Mouse (Mus musculus) heart, adult 9 months (tissue): ENCODE measurements around the gene Srsf4.

Experiments used
- DNase-seq, 2 experiments: peaks; one replicate each; pipeline ENCODE4 v3.0.0; 2022; ENCODE audit warnings: low spot score in 2 of 2

The Srsf4 gene

GRCm38 (mm10) chr4:131873293-131874168 is at the start of gene Srsf4:
Gene Srsf4, plus strand, starts transcription at chr4:131873617.
- peak; percentile 91 to 94 for DNase-seq

- DNase-seq, result no peak
Observed at GRCm38 (mm10) chr4:131824939-131825338, 48.5 kb upstream of the Srsf4 start.

- peak in 1 of 2 experiments; percentile 12 for DNase-seq
Observed at GRCm38 (mm10) chr4:131825830-131826229, 47.6 kb upstream of the Srsf4 start.

- DNase-seq, result no peak
Observed at GRCm38 (mm10) chr4:131826905-131827304, 46.5 kb upstream of the Srsf4 start.

DNA sequence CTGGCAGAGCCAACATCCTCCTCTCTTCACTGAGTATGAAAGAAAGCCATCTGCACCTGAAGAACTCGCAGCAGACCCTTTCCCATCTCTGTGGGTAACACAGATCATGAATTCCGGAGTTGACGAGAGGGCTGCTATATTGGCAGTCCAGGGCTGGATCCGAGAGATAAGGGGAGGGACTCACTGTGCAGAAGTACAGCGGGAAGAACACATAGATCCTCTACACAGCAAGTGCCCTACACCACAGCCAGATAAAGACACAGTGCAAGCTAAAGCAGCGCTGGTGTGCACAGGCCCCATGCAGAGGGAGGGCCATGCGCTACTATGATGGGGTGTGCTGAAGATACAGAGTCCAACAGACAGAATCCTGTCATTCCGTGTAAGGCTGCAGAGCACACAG is 44.3 kb upstream of the Srsf4 start:
- no peak for DNase-seq

DNA sequence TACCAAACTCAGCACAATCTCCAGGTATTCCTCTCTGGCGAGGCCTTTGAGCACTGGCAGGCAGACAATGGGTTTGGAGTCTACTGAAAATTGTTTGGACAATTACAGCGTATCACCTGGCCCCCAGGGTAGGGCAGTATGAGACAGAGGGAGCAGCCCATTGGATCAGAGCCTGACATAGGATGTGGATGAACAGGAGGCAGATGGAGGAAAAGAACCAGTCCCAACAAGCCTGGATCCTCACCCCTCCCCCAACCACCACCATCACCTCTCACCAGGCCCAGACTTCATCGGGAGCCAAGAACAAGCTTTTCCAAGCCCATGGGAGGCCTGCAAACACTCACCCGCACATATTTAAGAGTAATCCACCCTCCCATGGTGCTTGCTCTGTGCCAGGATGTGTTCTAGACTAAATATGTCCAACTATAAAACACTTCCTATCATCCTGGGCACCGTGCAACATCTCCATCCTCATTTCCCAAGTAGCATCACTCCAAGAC is 41.8 kb upstream of the Srsf4 start:
- no peak for DNase-seq

GRCm38 (mm10) chr4:131832759-131833407 is 40.5 kb upstream of the Srsf4 start:
- no peak for DNase-seq

DNA sequence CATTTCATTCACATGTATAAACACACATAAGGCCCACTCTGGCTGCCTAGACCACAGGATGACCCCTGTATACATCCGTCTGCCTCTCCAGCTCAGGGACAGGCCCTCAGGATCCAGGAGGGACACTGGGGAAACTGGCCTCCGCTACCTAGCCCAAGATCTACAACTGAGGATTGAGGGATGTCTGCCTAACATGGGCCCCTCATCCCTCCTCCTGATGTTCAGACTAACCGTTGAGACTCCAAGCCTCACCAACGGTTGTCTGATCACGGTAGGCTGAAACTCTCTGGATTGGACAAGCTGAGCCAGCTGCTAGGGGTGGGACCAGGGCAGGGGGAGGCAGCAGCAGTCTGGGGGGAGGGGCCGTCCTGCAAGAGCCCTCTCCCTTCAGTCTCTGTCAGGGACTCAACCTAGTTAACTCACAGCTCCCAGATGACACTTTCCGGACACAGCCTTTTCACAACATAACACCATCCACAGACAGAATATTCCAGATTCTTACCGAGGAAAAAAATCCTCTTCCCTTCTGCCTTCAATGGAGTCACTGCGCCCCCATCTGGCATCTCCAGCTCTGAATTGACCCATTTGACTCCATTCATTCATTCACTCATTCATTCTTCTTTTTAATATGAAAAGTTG is 39.3 kb upstream of the Srsf4 start:
- no peak for DNase-seq

- peak; percentile 40 to 44 for DNase-seq
Observed at GRCm38 (mm10) chr4:131836351-131836881, 37.0 kb upstream of the Srsf4 start.

GRCm38 (mm10) chr4:131836891-131837491 is 36.4 kb upstream of the Srsf4 start:
- peak in 1 of 2 experiments; percentile 41 for DNase-seq

GRCm38 (mm10) chr4:131837872-131838524 is 35.4 kb upstream of the Srsf4 start, which contains the start of gene Ptpru:
Gene Ptpru, minus strand, starts transcription at chr4:131838288.
- DNase-seq, result peak; percentile 88 to 89

DNA sequence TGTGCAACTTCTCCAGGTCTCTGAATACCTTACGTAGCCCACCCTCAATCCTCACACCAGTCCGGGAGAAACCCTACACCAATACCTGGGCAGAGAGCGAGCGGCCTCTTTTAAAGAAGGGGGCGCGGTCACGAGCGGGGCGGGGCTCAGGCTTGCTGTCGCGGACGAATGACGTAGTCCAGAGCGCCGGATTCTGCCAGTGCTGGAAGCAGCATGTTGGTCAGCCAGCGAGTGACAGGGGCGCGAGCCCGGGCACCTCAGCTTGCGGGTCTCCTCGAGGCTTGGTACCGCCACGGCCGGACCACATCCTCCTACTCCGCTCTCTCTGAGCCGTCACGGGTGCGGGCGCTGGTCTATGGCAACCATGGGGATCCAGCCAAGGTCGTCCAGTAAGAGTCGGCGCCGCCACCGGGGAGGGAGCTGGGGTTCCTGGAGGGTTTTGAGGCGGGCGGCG is 30.1 kb upstream of the Srsf4 start, which contains the start of gene Mecr:
TSS of gene Mecr (plus strand) at position 181 of the 454 bp plus-strand sequence.
- peak; percentile 84 to 92 for DNase-seq

DNA sequence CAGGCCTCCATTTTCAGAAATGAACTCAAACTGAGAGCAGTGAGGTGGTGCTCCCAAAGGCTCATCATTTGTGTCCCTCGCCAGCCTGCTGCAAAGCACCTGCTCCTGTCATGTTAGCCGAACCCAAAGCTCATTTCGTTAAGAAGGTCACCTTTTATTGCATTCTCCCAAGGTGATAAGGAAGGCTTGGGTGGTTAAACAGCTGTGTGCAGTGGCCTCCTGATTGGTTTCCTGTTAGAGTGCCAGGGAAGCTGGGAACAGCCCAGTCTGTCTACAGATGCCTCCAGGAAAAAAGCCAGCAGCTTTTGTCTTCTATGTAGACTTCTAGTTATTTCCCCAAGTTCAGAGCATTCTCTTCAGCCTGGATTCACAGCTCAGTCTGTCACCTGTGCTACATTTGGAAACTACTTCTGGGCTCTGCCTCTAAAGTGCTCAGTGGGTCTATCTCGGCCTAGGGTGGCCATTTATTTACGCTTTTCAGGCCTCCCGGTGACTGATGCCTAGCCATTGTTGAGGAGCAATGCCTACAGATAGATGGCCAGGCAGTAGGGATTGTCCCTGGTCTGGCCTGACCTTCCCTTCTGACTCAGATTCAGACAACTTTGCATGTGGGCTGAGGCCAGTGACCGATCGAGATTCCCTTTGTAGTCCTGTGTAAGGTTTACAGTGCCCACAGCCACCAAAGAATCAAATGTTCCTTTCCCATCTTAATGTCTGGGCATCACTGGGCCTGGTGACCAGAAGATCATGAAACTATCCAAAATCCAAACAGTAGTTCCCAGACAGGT is 27.2 kb upstream of the Srsf4 start:
- no peak for DNase-seq

DNA sequence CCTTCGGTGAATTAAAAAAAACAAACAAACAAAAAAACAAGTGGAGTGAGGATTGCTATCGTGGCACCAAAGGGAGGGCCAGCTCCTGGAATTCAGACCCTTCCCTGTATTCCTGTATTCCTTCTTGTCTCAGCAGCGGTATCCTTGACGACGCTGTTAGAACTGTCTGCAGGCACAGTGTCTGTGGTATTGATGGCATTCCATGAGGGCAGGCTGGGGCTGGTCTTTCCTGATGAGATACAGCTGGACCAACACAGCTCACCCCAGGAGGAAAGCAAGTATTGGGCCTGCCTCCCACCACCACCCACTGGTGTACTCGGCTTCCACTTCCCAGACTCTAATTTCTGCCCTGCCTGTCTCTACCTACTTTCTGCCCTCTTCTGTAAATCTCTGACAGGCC is 25.3 kb upstream of the Srsf4 start:
- no peak for DNase-seq

- DNase-seq, result peak; percentile 63 to 76
Observed at GRCm38 (mm10) chr4:131849986-131850638, 23.3 kb upstream of the Srsf4 start.

DNA sequence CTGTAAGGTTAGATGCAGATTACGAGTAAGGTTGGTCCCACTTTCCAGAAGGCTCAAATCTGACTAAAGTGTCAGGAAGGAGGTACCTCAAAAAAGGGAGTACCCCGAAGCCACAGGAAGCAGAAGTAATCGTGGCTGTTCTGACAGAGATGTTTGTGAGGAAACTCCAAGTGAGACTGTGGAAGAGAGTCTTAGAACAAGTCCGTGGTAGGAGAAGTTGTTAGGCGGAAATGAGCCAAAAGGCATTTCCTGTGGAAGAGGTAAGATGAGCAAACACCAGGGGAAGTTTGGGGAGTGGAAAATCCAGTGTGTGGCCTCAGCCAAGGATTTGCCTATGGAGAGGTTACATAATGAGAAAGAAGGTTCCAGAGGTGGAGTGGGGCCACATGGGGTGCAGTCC is 18.5 kb upstream of the Srsf4 start:
- no peak for DNase-seq

DNA sequence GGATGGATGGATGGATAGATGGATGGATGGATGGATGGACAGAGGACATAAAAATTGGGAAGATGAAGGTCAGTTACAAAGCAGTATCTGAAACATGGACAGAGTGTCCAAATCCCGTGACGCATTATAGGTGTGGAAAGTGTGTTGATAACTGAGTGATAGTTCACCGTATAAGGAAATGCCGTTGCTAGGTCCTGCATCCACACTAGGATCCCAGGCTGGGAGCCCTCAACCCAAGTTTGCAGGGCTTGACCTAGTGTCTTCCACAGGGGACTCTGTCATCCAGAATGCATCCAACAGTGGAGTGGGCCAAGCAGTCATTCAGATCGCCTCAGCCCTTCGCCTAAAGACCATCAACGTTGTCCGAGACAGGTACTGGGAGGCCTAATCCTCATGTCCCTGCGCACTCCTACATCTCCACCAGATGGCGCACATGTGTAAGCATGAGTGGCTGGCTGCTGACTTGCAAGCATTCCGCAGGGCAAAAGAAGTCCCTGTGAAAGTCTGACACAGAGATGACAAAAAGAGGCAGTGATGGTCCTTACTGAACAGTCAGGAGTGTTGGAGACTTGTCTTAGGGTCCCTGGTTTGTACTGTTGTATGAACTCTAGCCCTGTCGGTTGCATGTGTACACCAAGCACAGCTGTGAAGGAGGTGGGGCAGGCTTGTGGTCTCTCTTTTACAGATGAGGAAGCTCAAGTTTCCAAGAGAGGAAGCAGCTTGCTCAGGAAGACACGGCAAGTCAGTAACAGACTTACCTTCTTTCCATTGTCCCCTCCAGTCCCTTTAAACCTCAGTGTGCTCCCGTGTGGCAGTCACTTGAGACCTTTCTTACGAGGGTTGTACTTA is 12.7 kb upstream of the Srsf4 start:
- DNase-seq, result peak; percentile 65 to 77

DNA sequence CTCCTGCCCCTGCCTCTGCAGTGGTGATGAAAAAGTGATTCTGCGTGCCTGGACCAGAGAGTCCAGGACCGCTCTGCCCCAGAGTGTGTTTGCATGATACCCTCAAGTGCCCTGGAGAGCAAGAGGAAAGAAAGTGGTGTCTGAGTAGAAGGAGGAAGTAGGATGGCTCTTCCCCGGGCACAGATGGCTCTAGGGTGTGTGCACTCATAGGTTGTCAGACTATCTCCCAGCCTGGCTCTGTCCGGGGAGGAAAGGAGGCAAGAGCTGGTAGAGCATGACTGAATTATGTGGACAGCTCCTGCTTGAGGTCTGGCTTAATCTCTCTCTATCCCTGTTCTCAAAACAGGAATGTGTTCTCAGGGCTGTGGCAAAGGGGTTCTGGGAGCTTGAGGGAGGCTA is 12.1 kb upstream of the Srsf4 start:
- no peak for DNase-seq
